Mouse (Mus musculus) C2C12 (cell line): ENCODE measurements around the gene Ifrd1. TPM values are rescaled to one million over a fixed set of nuclear protein-coding genes. Genes with fewer than 3 reads are reported as not detected.
"Not testable (repeated sequence)": the region's sequence is repeated elsewhere in the genome, so short reads cannot be mapped to it uniquely, and the experiment has no call there.

Experiments
- H3K27me3 ChIP-seq: one replicate; pipeline ENCODE4 v1.6.1; 2011; ENCODE audit not compliant: control insufficient read depth, insufficient read depth, insufficient read length
- H3K36me3 ChIP-seq: one replicate; pipeline ENCODE4 v1.6.1; 2011; ENCODE audit not compliant: control insufficient read depth, insufficient read depth
- H3K4me3 ChIP-seq: one replicate; pipeline ENCODE4 v1.5.1; 2011; ENCODE audit warnings: mild to moderate bottlenecking, control low read depth; ENCODE audit not compliant: poor library complexity, insufficient read depth, severe bottlenecking
- H3K79me2 ChIP-seq: one replicate; pipeline ENCODE4 v1.6.1; 2011; ENCODE audit not compliant: control insufficient read depth, insufficient read depth
- H3K79me3 ChIP-seq: one replicate; pipeline ENCODE4 v1.6.1; 2011; ENCODE audit warnings: low read depth, control low read depth
- H3ac ChIP-seq: one replicate; pipeline ENCODE3; 2011; ENCODE audit warnings: low read depth; ENCODE audit not compliant: control insufficient read depth, insufficient read length
- CEBPB ChIP-seq: IDR thresholded peaks from one replicate; pipeline ENCODE4 v1.6.1; 2011; ENCODE audit warnings: low read depth, mild to moderate bottlenecking, control low read depth, moderate library complexity
- CTCF ChIP-seq: IDR thresholded peaks from one replicate; pipeline ENCODE4 v1.5.1; 2011; ENCODE audit not compliant: control insufficient read depth, insufficient read depth, insufficient read length
- FOSL1 ChIP-seq: IDR thresholded peaks from one replicate; pipeline ENCODE4 v1.8.0; 2011; ENCODE audit warnings: mild to moderate bottlenecking, low read length; ENCODE audit not compliant: poor library complexity, insufficient read depth, severe bottlenecking
- MAX ChIP-seq: IDR thresholded peaks from one replicate; pipeline ENCODE4 v1.6.1; 2011; ENCODE audit warnings: mild to moderate bottlenecking, control low read depth
- MYOD1 ChIP-seq: IDR thresholded peaks from one replicate; pipeline ENCODE4 v1.6.1; 2011; ENCODE audit warnings: low read depth; ENCODE audit not compliant: control insufficient read depth, insufficient read length
- MYOG ChIP-seq: IDR thresholded peaks from one replicate; pipeline ENCODE4 v1.6.1; 2011; ENCODE audit not compliant: control insufficient read depth, insufficient read length; ENCODE audit errors: extremely low read depth
- USF1 ChIP-seq: IDR thresholded peaks from one replicate; pipeline ENCODE4 v1.6.1; 2011; ENCODE audit warnings: low read depth, mild to moderate bottlenecking, control low read depth, moderate library complexity
- polyA plus RNA-seq: library from polyadenylated mRNA; unstranded; fragments of >200 nt; fragmentation: generic; extraction: Trizol; gene quantifications from one replicate; pipeline ENCODE4 v1.2.1, GENCODE M21; 2012; ENCODE audit warnings: missing spikeins

Gene Ifrd1
- polyA plus RNA-seq, 1 experiment: 166 TPM

GRCm38 (mm10) chr12:40257226-40257625 lies 8.9 kb upstream of the Ifrd1 start:
- H3ac ChIP-seq: no peak overlapping the region
- H3K27me3 ChIP-seq: no peaks in the 10 kb centered on the region
- no peaks in the 10 kb centered on the region for H3K79me3 ChIP-seq
- TF ChIP-seq CTCF (peak; percentile 87), MYOG (no peak)
- H3K36me3 ChIP-seq: no peaks in the 10 kb centered on the region
- no peak overlapping the region for H3K4me3 ChIP-seq
- no peaks in the 10 kb centered on the region for H3K79me2 ChIP-seq

- no peaks in the 10 kb centered on the region for H3K79me2 ChIP-seq
- H3K27me3 ChIP-seq: no peaks in the 10 kb centered on the region
- H3ac ChIP-seq: no peak overlapping the region
- H3K79me3 ChIP-seq: no peaks in the 10 kb centered on the region
- no peaks in the 10 kb centered on the region for H3K36me3 ChIP-seq
- H3K4me3 ChIP-seq: no peak overlapping the region
- TF ChIP-seq MYOG (no peak), MAX (no peak), CTCF (no peak), CEBPB (no peak), MYOD1 (no peak), USF1 (no peak), FOSL1 (no peak)
Measured at GRCm38 (mm10) chr12:40256543-40256942, 8.2 kb upstream of the Ifrd1 start.

GRCm38 (mm10) chr12:40256033-40256432 lies 7.7 kb upstream of the Ifrd1 start:
- Histone ChIP-seq H3K36me3 (no peaks in the 10 kb centered on the region), H3ac (no peak overlapping the region), H3K4me3 (no peak overlapping the region), H3K79me3 (no peaks in the 10 kb centered on the region), H3K27me3 (no peaks in the 10 kb centered on the region), H3K79me2 (no peaks in the 10 kb centered on the region)
- TF ChIP-seq MAX (no peak), CTCF (no peak), FOSL1 (no peak), MYOD1 (no peak), MYOG (no peak), CEBPB (no peak), USF1 (no peak)

- not testable (repeated sequence) for H3K27me3 ChIP-seq, H3K79me3 ChIP-seq, H3K36me3 ChIP-seq, H3ac ChIP-seq, H3K79me2 ChIP-seq, H3K4me3 ChIP-seq
Measured at GRCm38 (mm10) chr12:40255310-40255709, 7.0 kb upstream of the Ifrd1 start.

- Histone ChIP-seq H3K79me2 (no peaks in the 10 kb centered on the region), H3ac (no peak overlapping the region), H3K4me3 (no peak overlapping the region), H3K36me3 (no peaks in the 10 kb centered on the region), H3K79me3 (no peaks in the 10 kb centered on the region), H3K27me3 (no peaks in the 10 kb centered on the region)
- TF ChIP-seq CTCF (no peak), FOSL1 (no peak), MAX (no peak), MYOD1 (no peak), USF1 (no peak), MYOG (no peak), CEBPB (no peak)
Measured at GRCm38 (mm10) chr12:40254729-40255128, 6.4 kb upstream of the Ifrd1 start.

GRCm38 (mm10) chr12:40253241-40253640 lies 4.9 kb upstream of the Ifrd1 start:
- TF ChIP-seq MAX (peak; percentile 16), MYOD1 (peak; percentile 56), MYOG (no peak), CEBPB (peak; percentile 35)
- no peaks in the 10 kb centered on the region for H3K79me3 ChIP-seq
- no peaks in the 10 kb centered on the region for H3K27me3 ChIP-seq
- H3K79me2 ChIP-seq: no peaks in the 10 kb centered on the region
- H3K36me3 ChIP-seq: no peaks in the 10 kb centered on the region
- H3K4me3 ChIP-seq: no peak overlapping the region
- H3ac ChIP-seq: no peak overlapping the region
